Mouse (Mus musculus): ENCODE results near the gene Rnf114. TPM values are rescaled to one million over a fixed set of nuclear protein-coding genes. Genes with fewer than 3 reads are reported as not detected.

The Rnf114 gene
- polyA plus RNA-seq, 1 experiment from 2014 or later = 77.0 TPM

- TF ChIP-seq CTCF (IDR thresholded peaks at IDR 0.05; ENCODE audit: low read depth) = no peak
- Histone ChIP-seq H3K4me1 (replicated peaks; ENCODE audit: insufficient read depth, low read length) (0 out of 2 replicates have a peak, but pooled peaks cover 15% of the 10 kb centered on the region), H3K4me2 (ENCODE audit: low read length) (no peak overlapping the region), H3K36me3 (ENCODE audit: insufficient read depth, low read length) (peaks cover 34% of the 10 kb centered on the region), H3K27ac (no peak overlapping the region), H3K27me3 (ENCODE audit: insufficient read depth, low read length) (no peaks in the 10 kb centered on the region), H3K4me3 (replicated peaks; ENCODE audit: low read depth, low read length) (no peak overlapping the region), H3K9me3 (replicated peaks; ENCODE audit: low read length) (no peaks in the 10 kb centered on the region), H3K9ac (ENCODE audit: low read depth, low read length) (no peak overlapping the region)
- WGBS = 87% methylated on average over 3 of the region's 3 CpGs
- DNase-seq (ENCODE audit: low spot score) = no peak
- ATAC-seq (replicated peaks; ENCODE audit: low FRiP score, low read depth) = no peak
Measured at GRCm38 (mm10) chr2:167507719-167508385, 15.4 kb downstream of the Rnf114 start.

DNA sequence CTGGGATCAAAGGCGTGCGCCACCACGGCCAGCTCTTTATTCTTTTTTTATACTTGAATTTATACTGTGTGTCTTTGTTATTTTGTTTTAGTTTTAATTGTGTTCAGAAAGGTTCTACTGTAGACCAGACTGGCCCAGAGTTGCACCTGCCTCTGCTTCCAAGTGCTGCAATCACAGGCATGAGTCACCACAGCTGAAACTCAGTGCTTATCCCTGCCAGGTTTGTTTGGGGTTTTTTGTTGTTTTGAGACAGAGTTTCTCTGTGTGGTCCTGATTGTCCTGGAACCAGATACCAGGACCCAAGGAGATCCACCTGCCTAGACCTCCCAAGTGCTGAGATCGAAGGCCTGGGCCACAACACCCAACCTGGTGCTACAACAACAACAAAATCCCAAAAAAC lies 16.1 kb downstream of the Rnf114 start:
- 0 out of 2 replicates have a peak, but pooled peaks cover 13% of the 10 kb centered on the region for H3K4me1 ChIP-seq (replicated peaks; ENCODE audit: insufficient read depth, low read length)
- no peak for TF ChIP-seq CTCF (IDR thresholded peaks at IDR 0.05; ENCODE audit: low read depth)
- ATAC-seq (replicated peaks; ENCODE audit: low FRiP score, low read depth) = no peak
- no peak overlapping the region for H3K9ac ChIP-seq (ENCODE audit: low read depth, low read length)
- H3K4me2 ChIP-seq (ENCODE audit: low read length) = no peak overlapping the region
- no peak for DNase-seq (ENCODE audit: low spot score)
- H3K9me3 ChIP-seq (replicated peaks; ENCODE audit: low read length) = no peaks in the 10 kb centered on the region
- peaks cover 40% of the 10 kb centered on the region for H3K36me3 ChIP-seq (ENCODE audit: insufficient read depth, low read length)
- no peaks in the 10 kb centered on the region for H3K27me3 ChIP-seq (ENCODE audit: insufficient read depth, low read length)
- H3K27ac ChIP-seq = no peak overlapping the region
- H3K4me3 ChIP-seq (replicated peaks; ENCODE audit: low read depth, low read length) = no peak overlapping the region
- 88% methylated on average over 4 of the region's 4 CpGs for WGBS

- DNase-seq (ENCODE audit: low spot score) = no peak
Measured at GRCm38 (mm10) chr2:167510485-167510884, 18.0 kb downstream of the Rnf114 start.

GRCm38 (mm10) chr2:167512365-167512764 lies 19.9 kb downstream of the Rnf114 start:
- Histone ChIP-seq H3K4me1 (replicated peaks; ENCODE audit: insufficient read depth, low read length) (no peaks in the 10 kb centered on the region), H3K9ac (ENCODE audit: low read depth, low read length) (no peak overlapping the region), H3K36me3 (ENCODE audit: insufficient read depth, low read length) (peaks cover 66% of the 10 kb centered on the region), H3K4me2 (ENCODE audit: low read length) (no peak overlapping the region), H3K4me3 (replicated peaks; ENCODE audit: low read depth, low read length) (no peak overlapping the region), H3K27ac (no peak overlapping the region), H3K27me3 (ENCODE audit: insufficient read depth, low read length) (no peaks in the 10 kb centered on the region), H3K9me3 (replicated peaks; ENCODE audit: low read length) (no peaks in the 10 kb centered on the region)
- TF ChIP-seq CTCF (IDR thresholded peaks at IDR 0.05; ENCODE audit: low read depth) = no peak
- ATAC-seq (replicated peaks; ENCODE audit: low FRiP score, low read depth) (no peak), DNase-seq (ENCODE audit: low spot score) (no peak)
- 93% methylated on average over 9 of the region's 9 CpGs for WGBS

More at GRCm38 (mm10) chr2:167510485-167510884, 18.0 kb downstream of the Rnf114 start:
- no peak for TF ChIP-seq CTCF (IDR thresholded peaks at IDR 0.05; ENCODE audit: low read depth)
- no peak overlapping the region for H3K27ac ChIP-seq
- H3K4me1 ChIP-seq (replicated peaks; ENCODE audit: insufficient read depth, low read length) = 0 out of 2 replicates have a peak, but pooled peaks cover 6% of the 10 kb centered on the region
- peaks cover 57% of the 10 kb centered on the region for H3K36me3 ChIP-seq (ENCODE audit: insufficient read depth, low read length)
- WGBS = 73% methylated on average over 3 of the region's 3 CpGs
- no peaks in the 10 kb centered on the region for H3K9me3 ChIP-seq (replicated peaks; ENCODE audit: low read length)
- H3K4me2 ChIP-seq (ENCODE audit: low read length) = no peak overlapping the region
- no peak overlapping the region for H3K4me3 ChIP-seq (replicated peaks; ENCODE audit: low read depth, low read length)
- no peaks in the 10 kb centered on the region for H3K27me3 ChIP-seq (ENCODE audit: insufficient read depth, low read length)
- no peak overlapping the region for H3K9ac ChIP-seq (ENCODE audit: low read depth, low read length)
- ATAC-seq (replicated peaks; ENCODE audit: low FRiP score, low read depth) = no peak

GRCm38 (mm10) chr2:167512970-167513369 lies 20.5 kb downstream of the Rnf114 start:
- WGBS = 88% methylated on average over 5 of the region's 5 CpGs
- Histone ChIP-seq H3K9ac (ENCODE audit: low read depth, low read length) (no peak overlapping the region), H3K36me3 (ENCODE audit: insufficient read depth, low read length) (peaks cover 69% of the 10 kb centered on the region), H3K9me3 (replicated peaks; ENCODE audit: low read length) (no peaks in the 10 kb centered on the region), H3K4me1 (replicated peaks; ENCODE audit: insufficient read depth, low read length) (no peaks in the 10 kb centered on the region), H3K4me2 (ENCODE audit: low read length) (no peak overlapping the region), H3K4me3 (replicated peaks; ENCODE audit: low read depth, low read length) (no peak overlapping the region), H3K27ac (no peak overlapping the region), H3K27me3 (ENCODE audit: insufficient read depth, low read length) (no peaks in the 10 kb centered on the region)
- TF ChIP-seq CTCF (IDR thresholded peaks at IDR 0.05; ENCODE audit: low read depth) = peak; percentile 57
- ATAC-seq (replicated peaks; ENCODE audit: low FRiP score, low read depth) (no peak), DNase-seq (ENCODE audit: low spot score) (no peak)

DNA sequence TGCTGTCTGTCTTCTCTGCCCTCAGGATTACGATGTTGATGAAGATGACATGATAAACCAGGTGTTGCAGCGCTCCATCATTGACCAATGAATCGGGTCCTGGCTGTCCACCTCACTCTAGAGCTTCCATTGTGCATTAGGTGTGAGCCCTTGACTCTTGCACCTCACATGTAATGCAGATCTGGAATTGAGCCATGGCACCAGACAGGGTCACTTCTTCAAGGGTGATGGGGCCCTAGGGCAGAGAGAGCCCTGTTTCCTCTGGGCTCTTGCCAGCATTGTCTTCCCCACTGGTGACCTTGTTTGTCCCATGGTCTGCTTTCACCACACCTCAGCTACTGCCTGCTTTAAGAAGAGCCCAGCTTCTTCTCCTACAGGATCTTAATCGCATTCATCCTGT lies 22.2 kb downstream of the Rnf114 start:
- no peak overlapping the region for H3K4me2 ChIP-seq (ENCODE audit: low read length)
- peaks cover 60% of the 10 kb centered on the region for H3K36me3 ChIP-seq (ENCODE audit: insufficient read depth, low read length)
- no peaks in the 10 kb centered on the region for H3K4me1 ChIP-seq (replicated peaks; ENCODE audit: insufficient read depth, low read length)
- H3K27ac ChIP-seq = no peak overlapping the region
- no peak for DNase-seq (ENCODE audit: low spot score)
- 96% methylated on average over 4 of the region's 4 CpGs for WGBS
- no peak overlapping the region for H3K9ac ChIP-seq (ENCODE audit: low read depth, low read length)
- TF ChIP-seq CTCF (IDR thresholded peaks at IDR 0.05; ENCODE audit: low read depth) = no peak
- ATAC-seq (replicated peaks; ENCODE audit: low FRiP score, low read depth) = no peak
- H3K27me3 ChIP-seq (ENCODE audit: insufficient read depth, low read length) = no peaks in the 10 kb centered on the region
- H3K9me3 ChIP-seq (replicated peaks; ENCODE audit: low read length) = no peaks in the 10 kb centered on the region
- no peak overlapping the region for H3K4me3 ChIP-seq (replicated peaks; ENCODE audit: low read depth, low read length)
